ENCODE assay signal across 1 mouse cellular context in the genomic region with DNA sequence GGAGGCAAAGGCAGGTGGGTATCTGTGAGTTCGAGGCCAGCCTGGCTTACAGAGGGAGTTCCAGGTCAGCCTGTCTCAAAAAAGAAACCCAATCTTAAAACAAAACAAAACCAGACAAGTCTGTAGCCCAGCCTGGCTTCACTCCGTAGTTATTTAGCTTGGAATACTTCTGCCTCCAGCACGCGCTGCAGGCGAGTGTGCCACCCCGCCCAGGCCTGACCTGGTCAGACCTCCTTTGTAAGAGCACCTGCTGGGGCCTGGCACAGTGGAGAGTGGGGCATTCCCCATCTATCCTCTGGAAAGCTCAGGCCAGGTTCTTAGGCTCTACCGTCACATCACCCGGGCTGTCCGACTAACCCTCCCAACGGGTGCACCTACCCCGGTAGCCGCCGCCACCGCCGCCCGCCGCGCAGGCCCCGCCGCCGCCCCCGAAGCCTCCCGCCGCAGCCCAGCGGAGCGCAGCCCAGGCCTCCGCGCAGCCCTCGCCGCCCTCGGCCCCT.
TF ChIP-seq lines count a peak whose summit lies in the region.

No protein-coding gene starts in this region.

TF ChIP-seq in ES-E14, 5 proteins besides CTCF, POLR2A, EP300 and RAD21 (continued from another document):
- no peak for TF ChIP-seq CHD2 (IDR thresholded peaks at IDR 0.05; ENCODE audit: low read depth, low read length)
- TF ChIP-seq ZC3H11A (IDR thresholded peaks at IDR 0.05; ENCODE audit: borderline replicate concordance, low read depth, low read length), result no peak
- no peak for TF ChIP-seq ZNF384 (IDR thresholded peaks at IDR 0.05; ENCODE audit: low read depth, low read length)
